8 mouse cellular contexts compared by ENCODE assay signal in the genomic region with DNA sequence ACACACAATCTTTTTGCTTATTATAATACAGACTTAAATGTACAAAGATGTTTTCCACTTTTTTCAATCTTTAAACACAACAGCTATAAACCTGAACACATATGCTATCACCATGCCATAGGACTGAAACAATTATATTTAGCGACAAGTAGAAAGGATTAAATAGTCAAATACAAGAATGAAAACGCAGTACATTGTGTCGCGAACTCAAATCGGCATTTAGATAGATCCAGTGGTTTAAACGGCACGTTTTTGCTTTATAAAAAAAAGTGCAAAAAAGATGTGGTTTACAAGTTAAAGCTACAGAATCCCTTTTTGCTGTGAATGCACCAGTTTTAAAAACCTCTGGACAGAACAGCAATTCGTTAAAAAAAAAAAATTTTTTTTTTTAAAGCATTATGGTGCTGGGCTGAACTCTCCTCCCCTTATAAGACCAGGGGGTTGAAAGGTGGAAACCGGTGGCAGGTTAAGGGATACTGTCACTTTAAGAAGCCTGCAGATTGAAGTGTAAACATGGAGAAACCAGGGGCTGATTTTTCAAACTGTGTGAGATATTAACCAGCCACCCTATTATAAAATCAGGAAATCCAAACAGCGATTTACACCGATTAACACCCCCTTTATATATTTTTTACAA. TPM values are rescaled to one million over a fixed set of nuclear protein-coding genes. Genes with fewer than 3 reads are reported as not detected.
A peak's percentile ranks its signal among the peaks of the same experiment; 100 is the strongest.
DNase-seq lines count a peak whose midpoint lies in the region; ATAC-seq lines count a peak whose summit lies in the region.

No protein-coding gene starts in this region.

- no peaks in the 10 kb centered on the region for H3K27me3 ChIP-seq in heart, embryonic 13.5 days (replicated peaks)
- H3K27me3 ChIP-seq in hindbrain, embryonic 10.5 days (ENCODE audit: insufficient read depth, poor library complexity, severe bottlenecking): no peaks in the 10 kb centered on the region
- no peaks in the 10 kb centered on the region for H3K27me3 ChIP-seq in midbrain, embryonic 12.5 days

- 11% methylated on average over 11 of the region's 11 CpGs for WGBS in heart, embryonic 13.5 days
- WGBS in hindbrain, embryonic 10.5 days: 17% methylated on average over 11 of the region's 11 CpGs
- whole genome bisulfite sequencing in midbrain, embryonic 12.5 days: 1% methylated on average over 11 of the region's 11 CpGs

- H3K4me3 ChIP-seq in heart, embryonic 13.5 days: peak overlapping the region; percentile 100
- H3K4me3 ChIP-seq in hindbrain, embryonic 10.5 days: peak overlapping the region; percentile 99
- H3K4me3 ChIP-seq in midbrain, embryonic 12.5 days: peak overlapping the region; percentile 45

- peak overlapping the region; percentile 73 for H3K4me2 ChIP-seq in heart, embryonic 13.5 days
- peak overlapping the region; percentile 65 for H3K4me2 ChIP-seq in midbrain, embryonic 12.5 days (replicated peaks)

- peak overlapping the region; percentile 66 for H3K27ac ChIP-seq in heart, embryonic 13.5 days (replicated peaks)
- peak overlapping the region; percentile 100 for H3K27ac ChIP-seq in hindbrain, embryonic 10.5 days
- peak overlapping the region; percentile 56 for H3K27ac ChIP-seq in midbrain, embryonic 12.5 days (replicated peaks)

- DNase-seq in heart, postnatal 10 days: no peak
- peak; percentile 20 for DNase-seq in NIH3T3 (ENCODE audit: low read depth)
- no peak for DNase-seq in hindbrain, embryonic 10.5 days (ENCODE audit: low spot score)
- no peak for DNase-seq in left cerebral cortex, postnatal 14 days (ENCODE audit: low spot score in 2 of 2)
- DNase-seq in frontal cortex, postnatal 14 days (ENCODE audit: low spot score in 2 of 2): no peak
- DNase-seq in adrenal gland, adult 18-20 months (ENCODE audit: low spot score in 2 of 2): no peak

- peaks cover 27% of the 10 kb centered on the region for H3K4me1 ChIP-seq in heart, embryonic 13.5 days
- peaks cover 27% of the 10 kb centered on the region for H3K4me1 ChIP-seq in hindbrain, embryonic 10.5 days (replicated peaks)
- peaks cover 25% of the 10 kb centered on the region for H3K4me1 ChIP-seq in midbrain, embryonic 12.5 days

- no peaks in the 10 kb centered on the region for H3K9me3 ChIP-seq in heart, embryonic 13.5 days
- H3K9me3 ChIP-seq in hindbrain, embryonic 10.5 days: 0 out of 2 replicates have a peak, but pooled peaks cover 4% of the 10 kb centered on the region
- H3K9me3 ChIP-seq in midbrain, embryonic 12.5 days: no peaks in the 10 kb centered on the region

- H3K36me3 ChIP-seq in heart, embryonic 13.5 days: peaks cover 10% of the 10 kb centered on the region
- H3K36me3 ChIP-seq in hindbrain, embryonic 10.5 days: peaks cover 22% of the 10 kb centered on the region
- H3K36me3 ChIP-seq in midbrain, embryonic 12.5 days: peaks cover 11% of the 10 kb centered on the region; the same call in 1 of the 2 replicates

- ATAC-seq in heart, embryonic 13.5 days (ENCODE audit: extremely low read depth, insufficient number of reproducible peaks, low FRiP score, low TSS enrichment): no peak
- ATAC-seq in midbrain, embryonic 12.5 days (ENCODE audit: low FRiP score, low read depth): no peak

- intact Hi-C loops in heart, postnatal 10 days (cut with DNase I): loop anchor here (1.0 kb wide), 1 partner anchor 529 kb away; no protein-coding TSS in a partner anchor
- intact Hi-C loops in left cerebral cortex, postnatal 14 days (cut with DNase I): loop anchor here (10.0 kb wide), 1 partner anchor 405 kb away; no protein-coding TSS in a partner anchor

- H3K9ac ChIP-seq in heart, embryonic 13.5 days: peak overlapping the region; percentile 84
- H3K9ac ChIP-seq in midbrain, embryonic 12.5 days (replicated peaks): peak overlapping the region; percentile 56

RNA-seq across cellular contexts. Expression of a gene that starts 4.1 kb away (rescaled TPM):
- 37.1 and 37.9 TPM in 2 replicates for polyA plus RNA-seq in heart, embryonic 13.5 days (2015; fragmentation: Nextera tagmentation; extraction: Ambion mirVana)
- total RNA-seq in heart, postnatal 10 days (2021): 100 to 1,000 TPM in 1 of 2 experiments, 10 to 100 TPM in 1; 58.8 to 129 TPM
- 59.5 and 95.7 TPM in 2 replicates for polyA plus RNA-seq in hindbrain, embryonic 10.5 days (2016; fragmentation: Nextera tagmentation; extraction: Ambion mirVana)
- 263 and 303 TPM in 2 replicates for polyA plus RNA-seq in midbrain, embryonic 12.5 days (2016; fragmentation: Nextera tagmentation; extraction: Ambion mirVana)
- 10 to 100 TPM; 33.1 to 43.8 TPM for total RNA-seq in left cerebral cortex, postnatal 14 days (2021)
- 10 to 100 TPM; 13.0 to 15.8 TPM for total RNA-seq in adrenal gland, adult 18-20 months (2021)

Comparison
In these comparisons a context has a peak if more than half of its experiments do, and no peak if none do; other contexts are left out.
1. H3K4me3 ChIP-seq: peak in every context shown above with its lines; median percentile 100 in heart, embryonic 13.5 days; 99 in hindbrain, embryonic 10.5 days; 45 in midbrain, embryonic 12.5 days.